Mouse (Mus musculus): Measurements from ENCODE around the gene Smoc2.

The Smoc2 gene

DNA sequence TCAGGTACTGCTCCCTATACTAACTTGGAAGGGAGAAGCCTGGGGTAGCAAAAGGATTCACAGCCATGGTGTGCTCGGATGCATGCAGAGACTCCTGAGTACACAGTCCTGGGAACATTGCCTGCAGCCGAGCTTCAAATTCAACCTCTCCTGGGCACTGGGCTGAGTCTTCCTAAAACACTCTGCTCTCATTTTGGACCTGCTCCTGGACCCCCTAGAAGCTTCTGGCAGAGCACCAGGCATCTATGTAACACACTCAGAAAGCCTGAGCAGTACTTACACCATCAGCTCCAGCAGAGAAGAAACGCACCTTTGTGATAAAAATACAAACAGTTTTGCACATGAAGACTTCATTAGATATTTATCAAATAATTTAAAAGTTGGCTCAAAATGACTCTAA, 18.3 kb upstream of the Smoc2 start:
- in situ Hi-C loops (cut with MboI; ENCODE audit: low pct_unique_long_range_greater_than_20kb in 1 of 2, low sequenced_read_pairs in 2 of 2, unreplicated experiment in 1 of 2) = no loop called here

DNA sequence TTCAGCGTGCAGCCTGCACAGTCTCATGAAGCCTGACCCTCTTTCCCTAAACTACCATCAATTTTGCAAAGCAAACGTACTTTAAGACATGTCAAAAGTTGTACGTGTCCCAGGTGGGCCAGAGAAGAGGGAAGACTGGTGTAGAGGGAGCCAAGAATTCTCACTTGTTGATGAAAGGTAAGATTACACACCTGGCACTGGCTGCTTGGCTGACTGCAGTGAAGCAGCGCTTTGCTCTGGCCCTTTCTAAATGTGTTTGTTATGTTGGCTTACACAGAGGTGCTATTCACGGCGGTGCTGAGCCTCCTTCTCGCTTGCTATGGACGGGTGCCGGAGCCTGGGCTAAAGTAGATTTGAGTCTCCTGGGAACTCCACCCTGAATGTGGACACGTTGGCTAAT, 17.1 kb upstream of the Smoc2 start:
- in situ Hi-C loops (cut with MboI; ENCODE audit: low pct_unique_long_range_greater_than_20kb in 1 of 2, low sequenced_read_pairs in 2 of 2, unreplicated experiment in 1 of 2) = no loop called here

DNA sequence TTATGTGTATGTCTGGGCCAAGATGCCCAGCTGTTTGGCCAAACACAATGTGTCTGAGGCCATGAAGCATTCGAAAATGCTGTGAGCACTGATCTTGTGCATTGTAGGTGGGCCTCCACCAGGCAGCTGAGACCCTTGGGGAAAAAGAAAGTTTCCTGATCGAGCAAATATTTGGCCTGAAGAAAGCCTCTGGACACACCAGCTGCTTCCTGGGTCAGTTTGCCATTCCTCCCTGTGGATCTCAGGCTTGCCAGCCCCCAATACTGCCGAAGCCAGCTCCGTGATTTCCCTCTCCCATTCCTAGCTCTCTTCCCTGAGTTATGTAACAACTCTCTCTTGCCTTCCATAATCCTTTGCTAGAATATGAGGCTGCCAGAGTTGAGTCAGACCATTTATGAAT, 11.3 kb upstream of the Smoc2 start:
- in situ Hi-C loops (cut with MboI; ENCODE audit: low pct_unique_long_range_greater_than_20kb in 1 of 2, low sequenced_read_pairs in 2 of 2, unreplicated experiment in 1 of 2) = no loop called here

DNA sequence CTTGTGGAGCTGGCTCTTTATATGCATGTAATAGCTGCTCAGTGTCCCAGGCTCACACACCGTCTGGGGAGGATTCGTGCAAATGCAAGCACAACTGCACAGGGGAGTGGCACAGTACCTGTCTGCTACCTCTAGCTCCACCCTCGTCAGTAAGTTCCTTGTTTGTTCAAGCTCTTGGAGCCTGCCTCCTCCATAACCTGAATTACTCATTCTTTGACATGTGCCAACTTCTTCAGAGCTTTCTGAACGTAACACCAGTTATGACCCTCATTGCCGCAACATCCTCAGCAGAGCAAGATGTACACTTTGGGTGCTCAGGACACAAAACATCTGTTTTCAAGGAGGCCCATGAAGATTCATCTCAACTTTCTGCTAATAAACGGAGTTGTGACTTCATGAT, 5.9 kb upstream of the Smoc2 start:
- in situ Hi-C loops (cut with MboI; ENCODE audit: low pct_unique_long_range_greater_than_20kb in 1 of 2, low sequenced_read_pairs in 2 of 2, unreplicated experiment in 1 of 2) = no loop called here

DNA sequence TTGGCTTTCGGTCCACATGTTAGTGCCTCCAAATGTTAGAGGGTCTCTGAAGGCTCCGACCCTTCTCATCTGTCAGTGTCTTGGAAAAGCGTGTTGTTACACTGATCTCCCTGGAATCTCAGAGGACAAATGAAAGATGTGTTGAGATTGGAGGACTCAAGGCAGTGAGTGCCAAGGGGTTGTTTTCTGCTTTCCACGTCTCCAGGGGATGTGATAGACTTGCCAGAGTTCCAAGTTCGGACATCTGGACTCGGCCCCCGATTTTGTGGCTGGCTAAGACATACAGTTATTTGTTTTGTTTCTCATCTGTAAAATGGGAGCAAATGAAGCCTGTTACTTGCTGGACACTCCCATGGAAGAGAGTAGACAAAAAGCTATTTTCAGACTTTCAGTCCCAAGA, 2.0 kb upstream of the Smoc2 start:
- in situ Hi-C loops (cut with MboI; ENCODE audit: low pct_unique_long_range_greater_than_20kb in 1 of 2, low sequenced_read_pairs in 2 of 2, unreplicated experiment in 1 of 2) = loop anchor here in 1 of 2 experiments (25.0 kb wide), 1 partner anchor 635 kb away; no protein-coding TSS in a partner anchor

DNA sequence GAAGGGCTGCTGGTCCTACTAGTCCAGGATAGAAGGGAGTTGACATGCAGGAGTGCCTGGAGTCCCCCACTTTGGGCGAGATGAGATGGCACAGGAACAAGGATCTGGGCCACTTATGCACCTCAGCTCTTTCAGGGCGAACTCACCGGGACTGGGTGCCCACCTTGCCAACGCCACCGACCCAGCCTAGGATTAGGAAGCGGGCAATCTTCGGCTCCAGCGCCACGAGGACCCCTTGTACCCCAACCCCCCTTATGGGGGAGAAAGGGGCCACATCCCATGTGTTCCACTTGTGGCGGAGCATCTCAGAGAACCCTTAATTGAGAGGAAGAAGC, 627 bp downstream of the Smoc2 start:
- in situ Hi-C loops (cut with MboI; ENCODE audit: low pct_unique_long_range_greater_than_20kb in 1 of 2, low sequenced_read_pairs in 2 of 2, unreplicated experiment in 1 of 2) = loop anchor here in 1 of 2 experiments (25.0 kb wide), 1 partner anchor 632 kb away; no protein-coding TSS in a partner anchor

DNA sequence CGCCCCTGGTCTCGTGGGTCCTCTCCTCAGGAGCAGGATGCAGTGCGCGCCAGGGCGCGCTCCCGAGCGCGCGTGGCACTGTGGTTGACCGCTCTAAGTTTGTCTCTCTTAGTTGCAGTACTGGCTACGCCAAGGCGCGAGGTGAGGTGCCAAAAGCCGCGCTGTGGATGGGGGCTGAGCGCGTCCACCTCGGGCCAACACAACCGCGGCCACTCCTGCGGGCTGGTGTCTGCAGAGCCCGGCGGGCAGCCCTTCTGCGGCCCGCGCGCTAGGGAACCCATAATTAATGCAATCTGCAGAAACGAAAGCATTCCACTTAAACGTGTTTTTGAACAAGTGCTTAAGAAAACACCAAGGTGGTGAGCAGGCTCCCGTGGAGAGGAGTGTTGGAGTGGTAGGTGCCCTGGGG, 1.1 kb downstream of the Smoc2 start:
- in situ Hi-C loops (cut with MboI; ENCODE audit: low pct_unique_long_range_greater_than_20kb in 1 of 2, low sequenced_read_pairs in 2 of 2, unreplicated experiment in 1 of 2) = loop anchor here in 1 of 2 experiments (25.0 kb wide), 1 partner anchor 632 kb away; no protein-coding TSS in a partner anchor

DNA sequence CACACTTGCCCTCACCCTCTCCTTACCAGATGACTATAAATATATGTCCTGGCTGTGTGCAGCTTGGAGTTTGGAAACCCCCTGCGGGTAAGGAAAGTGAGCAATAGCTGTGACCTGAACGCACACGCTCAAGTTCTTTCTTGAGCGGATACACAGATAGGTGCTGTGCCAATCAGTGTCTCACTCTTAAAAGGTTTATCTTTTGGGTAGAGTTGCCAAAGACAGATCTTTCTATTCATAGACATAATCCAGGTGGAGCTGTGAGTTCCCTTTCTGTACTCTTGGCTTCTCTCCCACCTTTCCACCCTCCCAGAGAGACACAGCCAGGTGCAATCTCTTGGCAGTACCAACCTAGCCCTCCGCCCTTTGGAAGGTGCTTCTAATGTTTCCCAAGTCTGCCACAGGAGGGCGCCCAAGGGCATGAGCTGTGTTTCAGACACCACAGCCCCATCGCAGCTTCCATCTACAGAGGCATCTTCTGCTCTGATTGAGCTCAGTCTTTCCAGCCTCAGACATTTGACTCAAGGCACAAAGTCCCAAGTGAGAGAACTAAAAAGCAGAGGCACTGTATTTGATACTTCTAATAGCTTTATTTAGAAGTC, 8.8 kb downstream of the Smoc2 start:
- in situ Hi-C loops (cut with MboI; ENCODE audit: low pct_unique_long_range_greater_than_20kb in 1 of 2, low sequenced_read_pairs in 2 of 2, unreplicated experiment in 1 of 2) = loop anchor here in 1 of 2 experiments (25.0 kb wide), 1 partner anchor 624 kb away; no protein-coding TSS in a partner anchor

DNA sequence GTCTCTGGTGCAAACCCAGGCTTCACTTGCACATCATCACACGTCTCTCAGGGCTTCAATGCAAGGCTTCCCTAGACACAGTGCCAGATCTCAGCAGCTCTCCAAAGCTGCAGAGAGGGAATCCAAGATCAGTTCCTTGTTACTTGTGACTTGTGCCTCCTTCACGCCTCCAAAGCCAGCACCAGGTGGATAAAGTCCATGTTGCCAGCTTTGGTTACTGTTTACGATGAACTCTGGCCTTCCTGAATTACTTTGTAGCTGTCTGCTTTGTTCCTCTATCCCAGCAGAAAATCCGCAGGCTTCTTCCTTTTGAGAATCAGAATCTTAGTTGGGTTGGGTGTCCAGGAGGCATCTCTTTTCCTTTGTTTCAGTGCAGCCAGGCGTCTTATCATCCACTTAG, 14.3 kb downstream of the Smoc2 start:
- in situ Hi-C loops (cut with MboI; ENCODE audit: low pct_unique_long_range_greater_than_20kb in 1 of 2, low sequenced_read_pairs in 2 of 2, unreplicated experiment in 1 of 2) = loop anchor here in 1 of 2 experiments (10.0 to 25.0 kb wide), 2 partner anchors 221 to 619 kb away; no protein-coding TSS in a partner anchor

DNA sequence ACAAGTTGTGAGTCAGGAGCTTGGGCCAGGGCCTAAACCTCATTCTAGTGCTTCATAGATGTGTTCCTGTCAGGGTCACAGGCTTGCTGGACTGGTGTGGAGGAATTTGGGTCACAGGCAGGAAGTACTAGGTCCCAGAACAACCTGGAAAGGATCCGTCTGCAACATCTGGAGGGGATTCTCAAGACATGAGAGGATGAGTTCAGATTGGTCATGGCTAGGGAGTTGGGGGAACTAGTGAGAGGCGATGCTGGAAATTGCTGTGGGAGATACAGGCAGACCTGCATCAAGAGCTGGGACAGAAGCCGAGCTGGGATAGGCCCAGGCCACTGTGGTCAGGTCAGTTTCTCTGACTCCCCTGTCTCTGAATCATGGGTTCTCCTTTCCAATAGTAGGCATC, 15.8 kb downstream of the Smoc2 start:
- in situ Hi-C loops (cut with MboI; ENCODE audit: low pct_unique_long_range_greater_than_20kb in 1 of 2, low sequenced_read_pairs in 2 of 2, unreplicated experiment in 1 of 2) = loop anchor here in 1 of 2 experiments (10.0 to 25.0 kb wide), 2 partner anchors 220 to 617 kb away; no protein-coding TSS in a partner anchor

DNA sequence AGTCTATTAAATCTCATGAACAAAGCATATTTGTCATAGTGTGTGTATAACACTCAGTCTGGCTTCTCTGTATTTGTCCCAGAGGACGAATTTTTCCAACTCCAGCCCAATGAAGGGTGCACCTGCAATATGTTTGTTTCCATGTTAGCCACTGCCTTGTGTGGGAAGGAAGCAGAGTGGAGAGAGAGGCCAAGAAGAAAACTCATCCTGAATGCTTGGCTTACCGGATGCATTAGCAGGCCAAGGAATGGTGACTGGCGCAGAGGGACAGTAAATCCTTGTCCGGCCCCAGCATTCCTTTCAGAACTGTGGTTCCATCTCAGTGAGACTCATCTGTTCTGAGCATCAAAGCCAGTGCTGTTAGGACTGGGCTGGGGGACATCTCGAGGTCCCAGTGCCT, 21.1 kb downstream of the Smoc2 start:
- in situ Hi-C loops (cut with MboI; ENCODE audit: low pct_unique_long_range_greater_than_20kb in 1 of 2, low sequenced_read_pairs in 2 of 2, unreplicated experiment in 1 of 2) = no loop called here

DNA sequence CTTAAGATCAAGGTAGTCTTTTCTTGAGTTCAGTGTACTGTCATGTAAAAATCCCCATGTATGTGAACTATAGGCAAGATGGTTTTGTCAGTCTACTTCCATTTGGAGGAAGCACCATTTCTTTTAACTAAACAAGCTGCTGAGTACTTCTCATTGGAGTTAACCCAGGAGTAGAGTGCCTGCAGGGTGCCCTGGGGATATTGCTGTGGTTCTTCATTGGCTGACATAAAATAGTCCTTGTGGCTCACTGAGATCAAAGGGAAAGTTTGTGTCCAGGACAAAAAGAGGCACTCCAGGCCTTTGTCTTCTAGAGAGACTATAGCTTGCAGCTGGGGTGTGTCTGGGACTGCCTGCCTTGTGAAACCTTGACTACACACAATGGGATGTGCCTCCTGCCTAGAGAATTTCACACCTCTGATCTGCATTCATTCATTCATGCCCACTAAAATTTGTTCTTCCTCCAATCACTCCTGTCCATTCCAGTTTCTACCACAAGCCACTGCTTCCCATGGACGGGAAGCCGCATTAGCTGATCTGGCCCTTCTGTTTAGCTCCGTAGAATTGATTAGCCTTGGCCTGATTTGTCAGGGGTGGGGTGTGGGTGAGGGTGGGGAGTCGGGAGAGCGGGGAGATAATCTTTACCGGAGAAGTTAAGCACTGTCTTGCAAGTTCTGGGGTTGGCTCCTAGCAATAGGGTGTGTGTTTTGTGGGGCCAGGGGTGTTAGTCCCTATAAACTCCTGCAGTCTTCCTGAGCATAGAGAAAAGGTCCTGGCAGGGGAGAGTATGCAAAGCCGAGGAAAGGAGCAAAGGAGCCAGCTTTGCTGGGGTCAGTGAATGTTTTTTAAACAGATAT, 22.4 kb downstream of the Smoc2 start:
- in situ Hi-C loops (cut with MboI; ENCODE audit: low pct_unique_long_range_greater_than_20kb in 1 of 2, low sequenced_read_pairs in 2 of 2, unreplicated experiment in 1 of 2) = no loop called here

DNA sequence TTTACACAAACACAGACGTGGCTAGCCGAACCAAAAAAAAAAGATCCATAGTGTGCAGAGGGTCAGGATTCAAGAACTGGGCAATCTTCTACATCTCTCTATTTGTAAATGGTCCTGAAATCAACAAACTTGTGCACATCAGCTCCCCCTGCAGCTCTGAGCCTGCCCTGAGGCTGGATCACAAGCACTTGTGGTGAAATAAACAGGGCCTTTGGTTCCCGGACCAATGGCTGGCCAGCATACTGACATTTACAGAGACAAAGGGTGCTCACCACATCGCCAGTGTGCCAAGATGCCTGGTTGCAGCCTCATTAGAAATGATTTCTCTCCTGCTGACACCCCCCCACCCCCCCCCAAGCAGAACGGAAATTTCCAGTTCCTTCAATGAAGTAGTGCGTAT, 23.1 kb downstream of the Smoc2 start:
- in situ Hi-C loops (cut with MboI; ENCODE audit: low pct_unique_long_range_greater_than_20kb in 1 of 2, low sequenced_read_pairs in 2 of 2, unreplicated experiment in 1 of 2) = no loop called here

DNA sequence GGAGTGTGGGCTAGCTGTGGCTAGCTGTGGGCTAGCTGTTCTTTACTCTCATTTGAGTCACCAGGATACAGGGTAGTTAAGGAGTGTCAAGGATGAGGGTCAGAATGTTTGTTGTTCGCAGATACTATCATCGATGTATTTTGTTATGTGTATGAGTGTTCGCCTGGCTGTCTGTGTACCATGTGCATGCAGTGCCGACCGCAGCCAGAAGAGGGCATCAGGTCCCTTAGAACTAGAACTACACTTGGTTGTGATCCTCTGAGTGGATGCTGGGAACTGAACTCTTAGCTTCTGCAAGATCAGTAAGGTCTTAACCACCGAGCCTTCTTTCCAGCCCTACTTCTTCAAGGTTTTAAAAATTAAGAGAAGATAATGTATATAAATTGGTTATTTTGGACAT, 24.4 kb downstream of the Smoc2 start:
- in situ Hi-C loops (cut with MboI; ENCODE audit: low pct_unique_long_range_greater_than_20kb in 1 of 2, low sequenced_read_pairs in 2 of 2, unreplicated experiment in 1 of 2) = no loop called here

DNA sequence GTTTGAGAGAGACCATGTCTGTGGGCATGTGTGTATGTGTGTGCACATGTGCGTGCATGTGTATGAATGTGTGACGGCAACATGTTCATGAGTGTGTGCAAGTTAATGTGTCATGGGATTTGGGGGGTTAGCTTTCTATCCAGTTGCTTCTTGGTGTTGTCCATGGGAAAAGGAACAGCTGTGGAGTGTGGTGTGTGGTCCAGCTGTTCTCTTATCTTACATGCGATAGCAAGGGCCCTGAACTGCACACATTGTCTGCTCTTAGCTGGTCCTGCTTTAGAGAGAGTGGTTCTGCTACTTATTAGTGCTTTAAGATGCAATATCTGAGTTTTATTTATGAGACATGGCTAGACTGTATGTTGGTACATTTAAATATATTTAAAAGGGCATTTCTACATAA, 30.6 kb downstream of the Smoc2 start:
- in situ Hi-C loops (cut with MboI; ENCODE audit: low pct_unique_long_range_greater_than_20kb in 1 of 2, low sequenced_read_pairs in 2 of 2, unreplicated experiment in 1 of 2) = no loop called here

DNA sequence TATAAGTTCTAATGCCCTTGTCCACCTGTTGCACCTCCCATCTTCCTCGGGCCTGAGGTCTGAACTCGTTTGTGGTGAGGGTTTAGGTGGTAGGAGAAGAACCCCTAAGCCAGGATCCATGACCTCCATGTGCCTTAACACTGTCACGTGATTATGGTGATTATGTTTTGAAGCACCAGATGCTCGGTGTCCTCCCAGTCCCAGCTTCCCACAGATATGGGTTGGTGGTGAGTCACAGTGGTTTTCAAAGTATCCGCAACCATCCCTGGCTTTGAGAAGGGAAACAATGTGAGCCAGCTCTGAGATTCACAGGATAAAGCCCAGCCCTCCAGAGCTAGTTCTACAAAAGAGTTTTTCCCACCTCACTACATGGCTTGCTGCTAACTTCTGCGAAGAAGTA, 33.1 kb downstream of the Smoc2 start:
- in situ Hi-C loops (cut with MboI; ENCODE audit: low pct_unique_long_range_greater_than_20kb in 1 of 2, low sequenced_read_pairs in 2 of 2, unreplicated experiment in 1 of 2) = no loop called here

DNA sequence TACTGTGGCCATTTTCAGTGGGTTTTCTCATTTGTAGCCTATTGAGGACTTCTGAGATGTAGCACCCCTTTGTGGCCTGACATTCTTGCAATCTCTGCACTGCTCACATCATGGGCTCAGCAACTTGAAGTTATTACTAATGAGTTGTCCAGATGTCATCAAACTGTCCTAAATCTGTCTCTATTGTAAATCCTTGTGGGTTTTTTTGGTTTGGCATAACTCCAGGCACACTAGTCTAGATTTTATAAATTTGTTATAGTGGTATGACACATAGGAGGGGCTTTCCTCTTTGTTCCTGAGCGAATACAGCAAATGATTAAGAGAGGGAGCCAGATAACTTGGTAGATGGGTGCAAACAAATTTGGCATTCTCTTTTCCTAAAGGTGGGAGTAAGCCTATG, 35.0 kb downstream of the Smoc2 start:
- in situ Hi-C loops (cut with MboI; ENCODE audit: low pct_unique_long_range_greater_than_20kb in 1 of 2, low sequenced_read_pairs in 2 of 2, unreplicated experiment in 1 of 2) = no loop called here

DNA sequence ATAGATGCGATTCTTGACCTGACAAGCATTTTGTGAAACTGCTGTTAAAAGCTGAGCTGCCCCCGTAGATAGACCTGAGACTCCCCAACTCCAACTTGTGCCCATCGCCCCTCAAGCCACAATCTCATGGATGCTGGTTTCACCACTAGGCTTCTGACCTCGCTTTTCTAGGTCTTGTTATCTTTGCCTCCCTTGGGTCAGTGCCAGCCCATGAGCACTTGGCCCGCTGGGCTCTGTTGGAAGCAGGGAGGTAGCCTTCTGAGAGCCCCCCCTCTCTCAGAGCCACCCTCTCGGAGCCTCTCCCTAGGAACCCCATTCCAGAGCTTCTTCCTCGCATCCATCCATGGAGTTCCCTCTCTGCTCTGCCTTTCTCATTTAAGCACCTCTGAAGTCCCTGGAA, 37.2 kb downstream of the Smoc2 start:
- in situ Hi-C loops (cut with MboI; ENCODE audit: low pct_unique_long_range_greater_than_20kb in 1 of 2, low sequenced_read_pairs in 2 of 2, unreplicated experiment in 1 of 2) = no loop called here

DNA sequence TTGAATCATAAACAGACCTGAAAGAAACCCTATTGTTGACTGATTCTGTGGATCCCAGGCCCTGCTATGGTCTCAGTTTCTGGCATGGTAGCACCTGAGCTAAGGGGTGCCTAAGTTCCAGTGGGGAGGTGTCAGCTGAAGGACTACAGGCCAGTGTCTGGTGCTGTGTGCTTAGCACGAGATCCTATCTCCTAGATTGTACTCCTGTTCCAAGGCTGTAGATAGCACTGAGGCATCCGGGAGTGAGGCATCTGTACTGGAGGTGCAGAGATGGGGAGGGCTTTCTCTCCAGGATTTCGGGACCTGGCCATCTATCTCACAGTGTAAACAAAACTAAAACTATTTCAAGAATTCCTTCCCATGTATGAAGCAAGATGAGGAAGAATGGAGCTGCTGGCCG, 38.1 kb downstream of the Smoc2 start:
- in situ Hi-C loops (cut with MboI; ENCODE audit: low pct_unique_long_range_greater_than_20kb in 1 of 2, low sequenced_read_pairs in 2 of 2, unreplicated experiment in 1 of 2) = no loop called here

DNA sequence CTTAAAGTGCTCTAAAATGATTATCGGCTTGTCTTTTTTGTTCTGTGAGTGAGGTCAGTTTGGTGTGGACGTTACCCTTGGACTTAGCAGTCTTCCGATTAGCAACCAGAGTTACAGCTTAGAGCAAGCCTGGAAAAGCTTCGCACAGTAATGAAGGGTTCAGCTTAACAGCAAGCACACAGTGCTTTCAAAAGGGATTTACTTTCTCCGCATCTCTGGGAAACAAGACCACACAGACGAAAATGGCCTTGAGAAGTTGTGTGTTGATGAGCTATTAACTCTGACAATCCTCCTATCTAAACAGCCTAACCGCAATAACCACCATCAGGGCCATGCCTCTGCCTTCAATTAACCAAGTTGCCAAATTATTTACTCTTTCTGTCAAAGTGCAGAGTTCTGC, 46.9 kb downstream of the Smoc2 start:
- in situ Hi-C loops (cut with MboI; ENCODE audit: low pct_unique_long_range_greater_than_20kb in 1 of 2, low sequenced_read_pairs in 2 of 2, unreplicated experiment in 1 of 2) = no loop called here
